Mouse (Mus musculus): Measurements from ENCODE around the gene Pnck. TPM values are rescaled to one million over a fixed set of nuclear protein-coding genes. Genes with fewer than 3 reads are reported as not detected.

Pnck gene
- 105 and 143 TPM in 2 replicates for polyA plus RNA-seq (2015; fragmentation: Nextera tagmentation; extraction: Ambion mirVana)

DNA sequence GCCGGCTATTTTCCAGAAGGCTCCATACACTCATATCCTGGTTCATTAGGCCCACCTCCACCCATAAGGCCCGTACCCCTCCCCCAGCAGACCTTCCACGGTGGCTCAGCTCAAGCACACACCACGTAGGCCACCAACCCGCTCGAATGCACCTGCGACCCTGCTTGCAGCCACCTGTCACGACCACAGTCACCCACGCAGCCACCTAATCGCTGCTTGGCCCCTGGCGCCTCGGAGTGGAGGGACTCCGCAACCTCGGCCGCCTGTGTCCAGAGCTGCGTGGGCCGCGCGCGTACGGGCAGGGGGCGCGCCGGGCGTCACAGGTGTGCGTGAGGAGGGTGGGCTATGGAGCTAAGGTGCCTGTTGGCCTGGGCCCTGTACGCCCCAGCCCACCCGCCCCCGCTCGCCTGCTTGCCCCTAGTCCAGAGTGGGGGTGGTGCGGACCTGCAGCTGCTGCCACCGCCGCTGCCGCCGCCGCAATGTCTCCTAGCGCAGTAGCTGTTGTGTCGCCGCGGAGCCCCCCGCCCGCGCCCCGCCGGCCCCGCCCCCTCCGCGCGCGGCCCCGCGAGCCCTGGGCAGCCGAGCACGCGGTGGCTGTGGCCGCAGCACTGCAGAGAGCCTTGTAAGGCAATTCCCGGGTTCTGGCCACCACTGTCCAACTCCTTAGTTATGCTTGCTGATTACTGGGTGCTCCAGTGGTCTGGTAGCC, at the start of gene Pnck:
Pnck (minus strand) TSS at position 543 of the 709 bp plus-strand sequence.
- peak within 1 kb of the TSS; percentile 44 for H3K27ac ChIP-seq (ENCODE audit: low read length)
- WGBS, result 18% methylated on average over 50 of the region's 57 CpGs

DNA sequence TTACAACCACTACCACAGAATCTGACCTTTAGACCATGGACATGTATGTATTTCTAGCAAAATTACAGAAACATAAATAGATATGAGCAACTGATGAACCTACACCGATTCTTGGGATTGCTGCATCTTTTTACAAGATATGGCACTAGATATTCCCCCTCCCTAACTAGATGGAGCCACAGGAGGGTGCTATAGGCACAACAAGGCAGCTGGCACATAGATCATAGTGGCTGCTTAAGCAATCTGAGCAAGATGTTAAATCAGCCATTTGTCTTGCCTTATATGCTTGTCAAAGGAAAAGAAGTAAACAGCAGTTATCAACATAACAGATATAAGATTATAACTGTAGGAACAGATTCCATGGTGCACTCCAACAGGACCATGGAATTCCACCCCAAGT, 40.6 kb upstream of the Pnck start:
- ATAC-seq, result no peak
- H3K27ac ChIP-seq (ENCODE audit: low read length), result no peak overlapping the region
- H3K4me1 ChIP-seq (replicated peaks; ENCODE audit: control insufficient read depth, insufficient read depth, low read length), result no peaks in the 10 kb centered on the region
- no peak overlapping the region for H3K4me2 ChIP-seq (ENCODE audit: low read length)
- H3K4me3 ChIP-seq (replicated peaks; ENCODE audit: low read length), result no peak overlapping the region
- H3K27me3 ChIP-seq (replicated peaks; ENCODE audit: control insufficient read depth, insufficient read depth, low read length), result no peaks in the 10 kb centered on the region
- 77% methylated on average over 1 of the region's 1 CpGs for WGBS
- H3K9ac ChIP-seq (replicated peaks; ENCODE audit: low read depth, low read length), result no peak overlapping the region
- H3K36me3 ChIP-seq (ENCODE audit: control insufficient read depth, insufficient read depth), result no peaks in the 10 kb centered on the region; the same call in 1 of the 2 replicates
- H3K9me3 ChIP-seq (ENCODE audit: control insufficient read depth, low read length), result no peaks in the 10 kb centered on the region

More for the DNA sequence above, at the start of gene Pnck:
- Histone ChIP-seq H3K36me3 (ENCODE audit: control insufficient read depth, insufficient read depth) (no peaks in the 10 kb centered on the region), H3K4me2 (ENCODE audit: low read length) (peak within 1 kb of the TSS; percentile 67), H3K9me3 (ENCODE audit: control insufficient read depth, low read length) (no peaks in the 10 kb centered on the region), H3K9ac (replicated peaks; ENCODE audit: low read depth, low read length) (peak within 1 kb of the TSS; percentile 77), H3K4me1 (replicated peaks; ENCODE audit: control insufficient read depth, insufficient read depth, low read length) (peaks cover 10% of the 10 kb centered on the region), H3K4me3 (replicated peaks; ENCODE audit: low read length) (peak within 1 kb of the TSS; percentile 56), H3K27me3 (replicated peaks; ENCODE audit: control insufficient read depth, insufficient read depth, low read length) (no peaks in the 10 kb centered on the region; the same call in 1 of the 2 replicates)
- peak; percentile 71 for ATAC-seq

DNA sequence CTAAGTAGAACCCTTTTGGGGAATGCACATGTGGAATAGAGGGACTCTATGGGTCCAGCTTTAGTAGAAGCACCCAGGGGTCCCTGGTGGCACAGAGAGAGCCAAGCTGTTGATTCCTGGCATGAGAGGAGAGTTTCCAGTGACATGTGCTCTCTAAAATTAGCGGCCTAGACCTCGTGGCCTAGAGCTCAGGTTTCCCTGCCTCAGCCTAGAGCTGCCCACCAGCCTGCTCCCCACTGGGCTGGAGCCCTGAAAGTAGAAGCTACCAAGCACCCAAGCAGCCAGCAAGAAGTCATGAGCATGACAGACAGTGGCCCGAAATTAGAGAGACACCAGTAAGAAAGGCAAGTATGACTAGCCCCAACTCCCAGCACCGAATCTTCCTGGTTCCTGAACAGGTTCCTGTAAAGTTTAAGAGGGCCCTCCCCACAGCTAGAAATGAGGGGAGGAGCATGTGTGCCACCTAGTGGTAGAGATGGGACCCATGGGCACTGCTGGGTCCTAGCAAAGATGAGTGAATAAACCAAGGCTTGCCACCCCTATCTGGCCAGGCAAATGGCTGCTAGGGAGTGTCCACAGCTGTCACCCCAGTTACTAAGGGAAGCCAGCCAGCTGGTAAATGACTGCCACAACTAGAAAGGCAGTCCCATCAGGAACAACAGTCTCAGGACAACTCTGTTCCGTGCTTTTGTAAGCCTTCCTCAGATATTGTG, 31.2 kb upstream of the Pnck start:
- Histone ChIP-seq H3K4me3 (replicated peaks; ENCODE audit: low read length) (no peak overlapping the region), H3K9ac (replicated peaks; ENCODE audit: low read depth, low read length) (no peak overlapping the region), H3K27me3 (replicated peaks; ENCODE audit: control insufficient read depth, insufficient read depth, low read length) (no peaks in the 10 kb centered on the region), H3K27ac (ENCODE audit: low read length) (no peak overlapping the region), H3K36me3 (ENCODE audit: control insufficient read depth, insufficient read depth) (peaks cover 3% of the 10 kb centered on the region; the same call in 1 of the 2 replicates), H3K4me2 (ENCODE audit: low read length) (no peak overlapping the region), H3K4me1 (replicated peaks; ENCODE audit: control insufficient read depth, insufficient read depth, low read length) (no peaks in the 10 kb centered on the region), H3K9me3 (ENCODE audit: control insufficient read depth, low read length) (no peaks in the 10 kb centered on the region)
- 79% methylated on average over 5 of the region's 5 CpGs for WGBS
- 0 out of 2 replicates have a peak, but pooled peaks have one; percentile 52 for ATAC-seq

DNA sequence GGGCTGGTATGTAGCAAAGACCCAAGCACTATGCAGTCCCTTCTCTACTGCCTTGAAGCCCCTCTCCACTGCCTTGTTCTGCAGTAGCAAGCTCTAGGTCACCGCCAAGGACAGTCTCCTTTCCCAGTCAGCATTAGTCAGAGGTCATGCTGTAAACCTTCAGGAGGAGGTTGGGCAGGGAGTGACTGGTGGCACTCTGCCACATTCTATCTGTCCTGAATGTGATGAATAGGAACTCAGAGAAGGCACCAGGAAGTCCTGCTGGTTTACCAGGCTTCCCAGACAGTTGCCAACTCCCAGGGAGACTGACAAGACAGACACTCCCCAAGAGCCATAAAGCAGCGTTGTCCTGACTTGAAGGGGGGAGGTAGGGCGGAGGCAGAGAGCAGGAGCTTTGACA, 25.7 kb upstream of the Pnck start:
- Histone ChIP-seq H3K4me2 (ENCODE audit: low read length) (no peak overlapping the region), H3K27me3 (replicated peaks; ENCODE audit: control insufficient read depth, insufficient read depth, low read length) (no peaks in the 10 kb centered on the region), H3K9ac (replicated peaks; ENCODE audit: low read depth, low read length) (no peak overlapping the region), H3K4me1 (replicated peaks; ENCODE audit: control insufficient read depth, insufficient read depth, low read length) (no peaks in the 10 kb centered on the region), H3K9me3 (ENCODE audit: control insufficient read depth, low read length) (no peaks in the 10 kb centered on the region), H3K4me3 (replicated peaks; ENCODE audit: low read length) (no peak overlapping the region), H3K36me3 (ENCODE audit: control insufficient read depth, insufficient read depth) (peaks cover 3% of the 10 kb centered on the region; the same call in 1 of the 2 replicates), H3K27ac (ENCODE audit: low read length) (no peak overlapping the region)
- ATAC-seq, result no peak
- WGBS, result 80% methylated on average over 3 of the region's 3 CpGs

DNA sequence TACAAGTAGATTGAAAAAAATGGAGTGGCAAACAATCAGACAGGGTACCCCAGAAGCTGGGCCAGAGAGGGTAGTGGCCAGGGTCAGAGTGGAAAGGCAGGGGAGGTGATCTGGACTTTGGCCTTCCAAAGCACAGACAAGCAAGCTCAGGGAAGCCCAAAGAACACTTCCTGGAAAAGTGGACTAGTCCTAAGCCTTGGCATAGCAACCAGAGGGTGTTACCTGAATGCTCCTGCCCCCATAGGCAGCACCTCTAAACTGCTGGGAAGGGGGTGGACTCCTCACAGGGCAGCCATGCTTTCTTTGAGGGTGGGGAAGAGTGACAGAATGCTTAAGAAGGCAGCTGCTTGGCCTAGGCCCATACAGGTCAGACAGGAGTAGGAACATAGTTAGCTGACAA, 25.1 kb upstream of the Pnck start:
- no peaks in the 10 kb centered on the region for H3K9me3 ChIP-seq (ENCODE audit: control insufficient read depth, low read length)
- no peak overlapping the region for H3K27ac ChIP-seq (ENCODE audit: low read length)
- H3K9ac ChIP-seq (replicated peaks; ENCODE audit: low read depth, low read length), result no peak overlapping the region
- H3K4me3 ChIP-seq (replicated peaks; ENCODE audit: low read length), result no peak overlapping the region
- H3K4me1 ChIP-seq (replicated peaks; ENCODE audit: control insufficient read depth, insufficient read depth, low read length), result no peaks in the 10 kb centered on the region
- no peak for ATAC-seq
- H3K27me3 ChIP-seq (replicated peaks; ENCODE audit: control insufficient read depth, insufficient read depth, low read length), result no peaks in the 10 kb centered on the region
- H3K36me3 ChIP-seq (ENCODE audit: control insufficient read depth, insufficient read depth), result peaks cover 3% of the 10 kb centered on the region; the same call in 1 of the 2 replicates
- no peak overlapping the region for H3K4me2 ChIP-seq (ENCODE audit: low read length)

DNA sequence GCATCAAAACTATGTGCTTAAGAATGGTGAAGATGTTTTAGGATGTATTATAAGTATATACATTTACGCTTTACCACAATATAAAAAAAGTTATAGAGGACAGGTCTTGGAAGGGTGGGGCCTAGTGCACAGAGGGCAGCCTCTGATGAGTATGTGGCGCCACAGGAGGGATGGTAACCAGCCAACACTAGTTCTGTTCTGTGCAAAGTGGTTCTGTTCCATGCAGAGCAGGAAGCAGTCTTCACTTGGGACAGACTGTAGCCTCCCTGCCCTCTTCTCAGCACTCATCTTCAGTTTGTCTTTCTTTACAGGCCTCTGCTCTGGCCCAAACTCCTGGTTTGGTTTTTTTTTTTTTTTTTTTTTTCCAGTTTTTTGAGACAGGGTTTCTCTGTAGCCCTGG, 24.2 kb upstream of the Pnck start:
- WGBS, result 88% methylated on average over 2 of the region's 2 CpGs
- Histone ChIP-seq H3K27ac (ENCODE audit: low read length) (no peak overlapping the region), H3K4me2 (ENCODE audit: low read length) (no peak overlapping the region), H3K4me3 (replicated peaks; ENCODE audit: low read length) (no peak overlapping the region), H3K36me3 (ENCODE audit: control insufficient read depth, insufficient read depth) (peaks cover 3% of the 10 kb centered on the region; the same call in 1 of the 2 replicates), H3K4me1 (replicated peaks; ENCODE audit: control insufficient read depth, insufficient read depth, low read length) (no peaks in the 10 kb centered on the region), H3K27me3 (replicated peaks; ENCODE audit: control insufficient read depth, insufficient read depth, low read length) (no peaks in the 10 kb centered on the region), H3K9me3 (ENCODE audit: control insufficient read depth, low read length) (no peaks in the 10 kb centered on the region), H3K9ac (replicated peaks; ENCODE audit: low read depth, low read length) (no peak overlapping the region)
- no peak for ATAC-seq

DNA sequence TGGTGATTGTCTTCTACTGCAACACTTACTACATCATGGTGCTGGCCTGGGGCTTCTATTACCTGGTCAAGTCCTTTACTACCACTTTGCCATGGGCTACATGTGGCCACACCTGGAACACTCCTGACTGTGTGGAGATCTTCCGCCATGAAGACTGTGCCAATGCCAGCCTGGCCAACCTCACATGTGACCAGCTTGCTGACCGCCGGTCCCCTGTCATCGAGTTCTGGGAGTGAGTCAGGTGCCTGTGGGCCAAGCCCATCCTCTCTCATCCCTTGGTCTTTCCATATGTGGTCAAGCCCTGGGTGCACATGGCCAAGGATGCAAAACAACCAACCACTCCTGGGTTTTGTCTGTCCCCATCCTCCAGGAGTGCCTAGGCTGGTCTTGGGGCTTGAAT, 16.8 kb upstream of the Pnck start:
- Histone ChIP-seq H3K36me3 (ENCODE audit: control insufficient read depth, insufficient read depth) (no peaks in the 10 kb centered on the region), H3K4me3 (replicated peaks; ENCODE audit: low read length) (no peak overlapping the region), H3K4me1 (replicated peaks; ENCODE audit: control insufficient read depth, insufficient read depth, low read length) (peaks cover 17% of the 10 kb centered on the region), H3K9ac (replicated peaks; ENCODE audit: low read depth, low read length) (no peak overlapping the region), H3K9me3 (ENCODE audit: control insufficient read depth, low read length) (no peaks in the 10 kb centered on the region; the same call in 1 of the 2 replicates), H3K4me2 (ENCODE audit: low read length) (no peak overlapping the region), H3K27ac (ENCODE audit: low read length) (no peak overlapping the region), H3K27me3 (replicated peaks; ENCODE audit: control insufficient read depth, insufficient read depth, low read length) (no peaks in the 10 kb centered on the region)
- WGBS, result 99% methylated on average over 4 of the region's 4 CpGs
- no peak for ATAC-seq

DNA sequence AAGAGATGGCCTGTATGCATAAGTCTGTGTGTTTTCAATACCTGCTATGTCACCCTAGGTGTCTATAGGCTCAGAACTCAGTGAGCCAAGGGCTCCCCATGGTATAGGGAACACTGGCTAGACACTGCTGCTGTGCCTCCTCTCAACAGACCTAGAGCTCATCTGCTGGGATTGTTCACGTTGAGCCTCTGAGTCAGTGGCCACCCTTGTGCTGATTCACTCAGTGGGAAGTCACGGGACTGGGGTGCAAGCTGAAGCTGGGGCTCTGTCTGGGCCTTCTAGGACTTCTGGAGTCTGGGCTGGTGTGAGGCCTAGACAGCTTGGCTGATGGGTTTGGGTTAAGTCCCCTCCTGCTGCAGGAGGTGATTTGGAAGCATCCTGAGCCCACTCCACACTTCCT, 15.3 kb upstream of the Pnck start:
- H3K9me3 ChIP-seq (ENCODE audit: control insufficient read depth, low read length), result no peaks in the 10 kb centered on the region; the same call in 1 of the 2 replicates
- no peaks in the 10 kb centered on the region for H3K27me3 ChIP-seq (replicated peaks; ENCODE audit: control insufficient read depth, insufficient read depth, low read length)
- H3K4me2 ChIP-seq (ENCODE audit: low read length), result peak overlapping the region; percentile 70
- H3K36me3 ChIP-seq (ENCODE audit: control insufficient read depth, insufficient read depth), result no peaks in the 10 kb centered on the region
- peaks cover 17% of the 10 kb centered on the region for H3K4me1 ChIP-seq (replicated peaks; ENCODE audit: control insufficient read depth, insufficient read depth, low read length)
- H3K27ac ChIP-seq (ENCODE audit: low read length), result no peak overlapping the region
- peak overlapping the region; percentile 62 for H3K4me3 ChIP-seq (replicated peaks; ENCODE audit: low read length)
- no peak overlapping the region; the same call in 1 of the 2 replicates for H3K9ac ChIP-seq (replicated peaks; ENCODE audit: low read depth, low read length)
- ATAC-seq, result no peak
- WGBS, result 57% methylated on average over 2 of the region's 2 CpGs

DNA sequence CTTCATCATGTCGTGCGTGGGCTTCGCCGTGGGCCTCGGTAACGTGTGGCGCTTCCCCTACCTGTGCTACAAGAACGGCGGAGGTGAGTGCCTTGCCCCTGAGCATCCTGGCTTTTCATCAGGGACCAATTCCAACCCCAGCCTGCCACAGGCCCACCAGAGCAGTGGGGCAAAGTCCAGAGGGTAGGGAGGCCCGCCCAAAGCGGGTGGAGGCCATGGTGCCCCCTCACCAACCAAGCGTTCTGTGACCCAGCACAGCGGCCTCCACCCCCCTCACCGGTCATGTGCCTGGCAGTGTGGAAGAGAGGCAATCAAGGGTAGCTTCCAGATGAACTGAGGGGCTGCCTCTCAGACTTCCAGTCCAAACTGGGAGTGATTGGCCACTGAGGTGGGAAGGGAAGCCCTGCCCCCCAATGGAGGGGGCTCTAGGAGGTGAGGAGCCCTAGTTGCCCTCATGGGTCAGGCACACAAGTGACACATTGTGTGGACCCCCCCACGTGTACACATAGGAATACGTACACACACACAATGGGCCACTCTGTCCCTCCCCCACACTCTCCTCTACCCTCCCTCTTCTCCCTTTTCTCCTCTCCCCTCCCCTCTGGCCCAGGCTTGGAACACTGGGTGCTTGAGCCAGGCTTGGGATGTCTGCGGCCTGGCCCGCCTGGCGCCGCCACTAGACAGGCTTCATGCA, 14.2 kb upstream of the Pnck start:
- 26% methylated on average over 20 of the region's 20 CpGs for WGBS
- peak; percentile 11 for ATAC-seq
- Histone ChIP-seq H3K27ac (ENCODE audit: low read length) (peak overlapping the region; percentile 4; the same call in 1 of the 2 replicates), H3K4me2 (ENCODE audit: low read length) (peak overlapping the region; percentile 70), H3K4me1 (replicated peaks; ENCODE audit: control insufficient read depth, insufficient read depth, low read length) (peaks cover 17% of the 10 kb centered on the region), H3K27me3 (replicated peaks; ENCODE audit: control insufficient read depth, insufficient read depth, low read length) (no peaks in the 10 kb centered on the region), H3K9me3 (ENCODE audit: control insufficient read depth, low read length) (no peaks in the 10 kb centered on the region; the same call in 1 of the 2 replicates), H3K4me3 (replicated peaks; ENCODE audit: low read length) (peak overlapping the region; percentile 62), H3K36me3 (ENCODE audit: control insufficient read depth, insufficient read depth) (no peaks in the 10 kb centered on the region), H3K9ac (replicated peaks; ENCODE audit: low read depth, low read length) (peak overlapping the region; percentile 71)

Data from forebrain, embryonic 16.5 days (tissue).